Mouse (Mus musculus) neutrophil, adult 5-6 weeks (primary cell): ENCODE results near the gene Zfp609. TPM values are rescaled to one million over a fixed set of nuclear protein-coding genes. Genes with fewer than 3 reads are reported as not detected.
"Not testable (repeated sequence)": the region's sequence is repeated elsewhere in the genome, so short reads cannot be mapped to it uniquely, and the experiment has no call there.

Experiments used
- ATAC-seq: fragments of 151-379, 151-347 bp; 2 replicates; pipeline ENCODE4 v1.8.0; 2017; ENCODE audit warnings: mild to moderate bottlenecking, moderate TSS enrichment; ENCODE audit not compliant: insufficient number of reproducible peaks, poor library complexity, low FRiP score, severe bottlenecking; ENCODE audit errors: extremely low read depth
- total RNA-seq: library from RNA; stranded (forward); fragments of 200-1000 nt; gene quantifications from 2 replicates; pipeline ENCODE4 v1.2.3, GENCODE M21; 2017

The Zfp609 gene
- total RNA-seq, 1 experiment from 2014 or later, result 5.7 TPM

DNA sequence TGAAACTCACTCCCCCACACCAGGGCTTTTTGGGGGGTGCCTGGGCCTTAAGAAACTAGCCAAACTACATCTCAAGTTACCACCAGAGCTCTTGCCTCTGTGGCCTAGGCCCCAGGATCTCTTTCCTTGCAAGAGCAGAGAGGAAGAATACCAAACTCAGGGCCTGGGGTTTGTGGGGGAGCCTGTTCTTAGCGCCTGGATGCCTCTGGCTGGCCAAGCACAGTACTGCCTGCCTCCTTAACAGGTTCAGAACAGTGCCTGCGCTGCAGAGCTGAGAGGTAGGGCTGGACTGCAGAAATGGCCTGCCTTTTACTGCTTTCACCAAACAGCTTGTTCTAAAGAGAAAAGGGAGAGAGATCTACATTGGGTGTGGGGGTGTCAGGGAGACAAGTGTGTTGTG lies 137.5 kb downstream of the Zfp609 start:
- ATAC-seq, result not testable (repeated sequence)

DNA sequence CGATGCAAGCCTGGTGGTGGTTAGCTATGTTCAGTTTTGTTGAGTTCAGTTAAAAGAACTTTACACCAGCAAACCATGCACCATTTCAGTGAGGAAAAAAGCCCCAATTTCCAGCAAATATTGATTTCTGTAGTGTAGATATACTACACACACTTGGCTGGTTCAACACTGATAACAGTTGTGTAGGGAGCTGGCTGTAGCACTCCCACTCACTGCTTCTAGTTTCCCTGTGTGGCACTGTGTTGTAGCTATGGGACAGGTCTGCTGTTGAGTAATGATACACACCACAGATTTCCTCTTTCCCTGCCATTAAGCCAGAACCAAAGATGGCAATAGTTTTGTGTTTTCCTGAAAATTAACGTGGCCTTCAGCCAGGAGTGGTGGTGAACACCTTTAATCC lies 142.7 kb downstream of the Zfp609 start:
- ATAC-seq, result no peak

DNA sequence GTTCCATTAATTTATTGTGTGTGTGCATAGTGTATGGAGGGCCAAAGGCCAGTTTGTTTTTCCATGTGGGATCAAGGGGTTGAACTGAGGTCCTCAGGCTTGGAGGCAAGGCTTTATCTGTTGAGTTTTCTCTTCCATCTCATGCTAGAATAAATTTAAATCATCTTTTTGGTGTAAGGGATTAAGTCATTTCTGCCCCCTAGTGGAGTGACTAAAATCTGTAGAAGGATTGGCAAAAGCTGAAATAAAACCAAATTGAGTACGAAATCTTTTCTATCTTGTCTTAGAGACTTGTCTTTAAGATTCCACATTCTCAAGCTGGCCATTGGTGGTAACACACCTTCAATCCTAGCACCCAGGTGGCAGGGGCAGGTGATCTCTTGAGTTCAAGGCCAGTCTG lies 144.4 kb downstream of the Zfp609 start:
- ATAC-seq, result no peak

DNA sequence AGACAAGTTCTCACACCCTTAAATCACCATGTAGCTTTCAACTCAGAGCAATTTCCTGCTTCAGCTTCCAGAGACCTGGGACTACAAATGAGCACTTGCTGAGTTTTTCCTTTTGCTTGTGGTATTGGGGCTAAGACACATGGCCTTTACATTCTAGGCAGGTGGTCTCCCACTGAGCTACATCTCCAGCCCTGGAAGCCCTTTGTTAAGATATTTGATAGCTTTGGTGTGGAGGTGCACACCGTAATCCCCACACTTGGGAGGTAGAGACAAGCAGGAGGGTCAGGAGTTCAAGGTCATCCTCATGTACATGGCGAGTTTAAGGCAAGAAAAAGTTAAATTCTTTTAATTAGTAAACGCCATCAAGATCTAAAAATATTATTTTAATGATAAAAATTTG lies 145.2 kb downstream of the Zfp609 start:
- ATAC-seq, result no peak

DNA sequence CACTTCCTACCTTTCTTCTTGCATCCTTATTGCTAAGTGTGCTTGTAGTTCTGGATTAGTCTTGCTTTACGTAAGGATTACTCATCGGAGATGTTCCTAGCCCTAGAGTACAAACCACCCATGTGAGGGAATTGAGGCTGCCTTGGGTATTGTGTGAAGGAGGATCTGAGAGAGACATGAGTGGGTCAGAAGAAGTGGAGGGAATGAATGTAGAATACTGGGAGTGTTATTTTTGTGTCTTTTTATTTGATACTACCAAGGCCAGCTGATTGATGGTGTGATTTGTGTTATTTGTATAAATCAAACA lies 145.8 kb downstream of the Zfp609 start:
- no peak for ATAC-seq

DNA sequence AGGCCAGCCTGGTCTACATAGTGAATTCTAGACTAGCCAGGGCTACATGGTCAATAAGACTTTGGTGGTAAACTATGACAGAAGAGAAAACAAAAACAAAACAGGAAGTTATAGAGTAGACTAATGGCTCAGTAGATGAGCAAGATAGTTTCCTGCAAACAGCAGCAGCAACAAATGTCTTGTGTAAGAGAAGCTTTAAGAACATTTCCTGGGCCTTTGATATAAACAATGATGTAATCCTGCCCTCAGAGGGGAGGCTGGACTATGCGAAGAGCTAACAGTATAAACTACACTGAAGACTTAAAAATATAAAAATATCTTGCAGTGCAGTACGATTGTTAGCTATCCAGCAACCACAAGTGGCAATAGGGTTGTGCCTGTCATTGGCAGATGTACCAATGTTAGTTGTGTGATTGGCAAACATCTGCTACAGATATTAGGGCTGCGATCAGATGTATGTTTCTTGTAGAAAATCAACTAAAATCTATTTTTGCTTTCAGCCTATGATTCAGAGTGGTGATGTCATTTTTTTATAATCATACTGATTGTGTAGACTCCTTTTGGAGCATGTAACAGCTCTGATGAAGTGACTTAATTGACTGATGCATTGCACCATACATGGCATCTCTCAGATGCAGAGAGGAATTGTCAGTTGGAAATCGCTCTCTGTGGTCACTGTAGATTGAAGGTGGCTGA lies 146.3 kb downstream of the Zfp609 start:
- no peak for ATAC-seq

DNA sequence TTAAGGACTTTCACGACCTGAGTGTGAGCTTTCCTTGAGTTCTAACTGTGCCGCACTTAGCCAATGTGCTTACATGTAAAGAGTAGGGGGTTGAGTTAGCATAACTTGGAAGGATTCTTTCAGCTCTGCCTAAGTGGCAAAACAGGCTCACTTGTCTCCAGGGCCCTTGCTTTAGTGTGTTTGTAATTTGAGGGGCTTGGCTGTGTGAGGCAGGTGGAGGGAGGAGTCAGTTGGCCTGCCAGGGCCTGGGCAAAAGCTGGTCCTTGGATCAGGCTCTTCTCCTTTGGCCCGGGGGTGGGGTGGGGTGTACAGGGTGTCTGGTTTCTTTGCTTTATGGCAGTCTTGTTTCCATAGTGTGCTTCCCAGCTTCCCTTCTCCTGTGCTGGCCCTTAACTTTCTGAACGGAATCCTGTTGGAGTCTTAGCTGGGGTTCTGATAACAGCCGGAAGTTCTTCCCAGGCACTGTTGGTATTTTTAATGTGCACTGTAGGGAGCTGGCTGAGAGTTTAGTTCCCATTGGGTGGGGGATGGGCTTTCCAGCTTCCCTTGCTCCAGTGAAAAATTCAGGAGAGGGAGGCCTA lies 148.1 kb downstream of the Zfp609 start:
- no peak for ATAC-seq

DNA sequence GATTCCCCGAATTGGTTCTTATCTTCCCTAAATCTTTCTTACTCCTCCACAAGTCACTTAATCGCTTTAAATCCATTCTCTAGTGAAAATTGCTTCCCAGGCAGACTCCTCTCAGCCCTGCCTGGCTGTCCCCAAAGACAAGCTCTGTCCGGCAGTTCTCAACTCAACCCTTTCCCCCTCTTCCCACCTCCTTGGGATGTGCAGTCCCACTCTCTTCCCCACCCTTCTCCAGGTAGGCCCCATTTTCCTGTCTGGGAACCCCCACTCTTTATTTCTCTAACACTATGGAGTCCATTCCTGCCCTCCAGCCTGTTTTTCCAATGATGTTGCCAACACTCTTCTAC lies 150.3 kb downstream of the Zfp609 start:
- ATAC-seq, result no peak

DNA sequence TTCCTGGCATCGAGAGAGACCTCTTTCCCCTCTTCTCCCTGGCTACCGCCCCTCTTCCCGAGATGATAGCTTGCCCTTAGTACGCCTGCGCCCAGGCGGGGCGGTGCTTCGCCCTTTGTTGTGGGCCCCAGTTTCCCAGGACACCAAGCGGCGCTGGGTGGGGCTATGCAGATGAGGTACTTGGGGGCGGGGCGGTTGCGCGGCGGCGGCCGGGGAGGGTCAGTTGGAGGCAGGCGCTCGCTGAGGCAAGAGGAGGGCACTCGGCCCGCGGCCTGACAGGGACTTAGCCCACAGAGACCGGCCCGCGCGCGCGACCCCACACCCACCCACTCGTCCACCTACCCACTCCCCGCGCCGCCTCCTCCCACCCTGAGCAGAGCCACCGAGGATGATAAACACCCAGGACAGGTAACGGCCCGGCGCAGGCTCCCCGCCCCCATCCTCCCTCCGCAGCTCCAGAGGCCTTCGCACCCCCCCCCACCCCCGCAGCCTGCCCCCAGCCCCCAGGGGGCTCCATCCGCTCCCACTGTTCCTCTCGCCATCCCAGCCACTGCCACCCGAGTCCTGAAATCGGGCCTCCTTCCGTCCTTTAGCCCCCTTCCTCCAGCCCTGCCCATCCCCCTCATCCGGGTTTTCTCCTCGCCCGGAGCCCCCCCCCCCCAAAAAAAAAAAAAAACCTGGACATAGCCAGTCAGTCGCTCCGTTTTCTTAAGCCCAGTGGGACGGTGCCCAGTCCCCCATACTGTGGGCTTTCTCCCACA lies 150.8 kb downstream of the Zfp609 start:
- ATAC-seq, result peak; percentile 94

DNA sequence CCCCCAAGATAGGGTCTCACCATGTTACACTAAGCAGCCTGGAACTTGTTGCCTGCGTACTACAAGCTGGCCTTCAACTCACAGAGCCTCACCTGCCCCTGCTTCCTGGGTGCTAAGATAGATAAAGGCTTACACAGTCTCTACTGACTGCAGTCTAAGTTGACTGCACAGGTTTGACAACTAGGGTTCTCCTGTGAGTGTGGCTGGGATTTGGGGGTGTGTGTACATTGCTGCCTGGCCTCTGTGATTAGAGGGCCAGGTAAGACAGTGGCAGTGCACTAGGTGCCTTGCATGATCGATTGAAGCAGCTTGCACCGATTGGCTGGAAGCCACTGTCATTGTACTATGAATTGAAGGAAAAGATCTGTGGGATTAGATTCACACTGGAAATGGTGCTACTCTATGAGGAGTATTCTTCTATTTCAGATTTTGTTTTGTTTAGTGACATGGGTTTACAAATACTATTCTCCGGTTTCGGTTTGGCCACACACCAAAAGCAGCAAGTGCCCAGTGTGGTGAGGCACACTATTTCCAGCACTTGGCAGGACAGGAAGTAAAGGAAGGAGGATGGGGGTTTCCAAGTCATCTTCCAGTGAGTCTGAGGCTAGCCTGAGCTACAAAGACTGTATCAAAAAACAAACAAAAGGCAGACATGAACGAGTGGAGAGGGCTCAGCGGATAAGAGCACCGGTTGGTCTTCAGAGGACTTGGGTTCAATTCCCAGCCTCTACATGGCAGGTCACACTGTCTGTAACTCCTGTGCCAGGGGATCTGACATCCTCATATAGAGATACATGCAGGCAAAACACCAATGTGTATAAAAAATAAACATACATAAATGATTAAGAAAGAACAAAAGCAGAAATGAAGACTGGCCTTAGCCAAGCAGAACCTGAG lies 151.7 kb downstream of the Zfp609 start:
- ATAC-seq, result no peak

DNA sequence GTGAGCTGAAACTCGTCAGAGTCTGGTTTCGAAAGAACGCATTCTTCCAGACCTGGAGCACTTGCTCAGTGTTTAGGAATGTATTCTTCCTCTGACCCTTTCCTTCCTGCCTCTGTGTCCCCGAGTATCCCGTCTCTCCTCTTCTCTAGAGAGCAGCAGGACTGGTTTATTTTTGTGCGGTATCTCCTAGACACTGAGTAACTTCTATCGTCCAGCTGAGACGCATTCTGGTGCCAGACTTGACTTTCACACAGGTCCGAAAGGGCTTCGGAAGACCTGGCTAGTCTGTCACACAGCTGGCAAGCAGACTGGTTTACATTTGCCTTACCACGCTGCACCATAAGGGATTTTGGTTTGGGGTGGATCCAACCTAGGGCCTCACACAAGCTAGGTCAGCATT lies 154.4 kb downstream of the Zfp609 start:
- ATAC-seq, result no peak

DNA sequence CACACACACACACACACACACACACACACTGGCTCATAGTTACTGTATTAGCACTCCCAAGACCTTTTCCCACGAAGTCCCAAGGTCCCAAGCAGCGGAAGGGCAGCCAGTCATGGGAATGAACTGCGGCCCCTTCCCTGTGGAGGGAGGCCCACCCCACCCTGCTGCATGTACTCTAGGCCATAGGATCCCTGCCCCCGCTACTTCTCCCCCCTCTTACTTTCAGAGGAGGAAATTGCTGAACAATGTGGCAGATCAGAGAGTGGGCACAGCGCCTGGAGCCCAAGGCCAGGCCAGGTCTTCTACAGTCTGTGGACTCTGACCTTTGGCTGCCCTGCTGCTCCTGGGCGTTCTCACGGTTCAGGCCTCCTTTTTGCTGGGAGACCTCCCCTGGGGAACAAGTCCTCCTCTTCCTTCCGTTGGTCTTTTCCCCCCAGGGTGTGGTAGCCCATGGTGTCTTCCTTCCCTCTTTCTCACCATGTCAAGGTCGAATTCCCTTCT lies 155.9 kb downstream of the Zfp609 start:
- ATAC-seq, result no peak

DNA sequence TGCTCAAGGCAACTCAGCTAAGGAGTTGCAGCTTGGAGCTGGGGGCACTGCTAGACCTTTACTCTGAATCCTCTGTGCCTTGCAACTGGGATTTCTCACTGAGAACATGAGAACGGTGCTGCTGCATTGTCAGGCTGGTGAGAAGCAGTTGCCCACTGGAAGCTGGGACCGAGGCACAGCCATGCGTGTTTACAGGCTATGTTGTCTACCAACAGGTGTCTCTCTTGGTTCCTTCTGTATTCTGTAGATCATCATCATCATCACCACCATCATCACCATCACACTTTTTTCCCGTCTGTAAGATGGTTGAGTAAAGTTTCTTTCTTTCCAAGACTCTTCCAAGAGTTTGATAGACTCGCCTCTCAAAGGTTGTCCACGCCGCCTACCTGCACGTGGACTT lies 159.7 kb downstream of the Zfp609 start, which contains the start of gene Oaz2:
Gene Oaz2, plus strand, starts transcription at position 301 of the 400 bp plus-strand sequence.
- ATAC-seq, result no peak

DNA sequence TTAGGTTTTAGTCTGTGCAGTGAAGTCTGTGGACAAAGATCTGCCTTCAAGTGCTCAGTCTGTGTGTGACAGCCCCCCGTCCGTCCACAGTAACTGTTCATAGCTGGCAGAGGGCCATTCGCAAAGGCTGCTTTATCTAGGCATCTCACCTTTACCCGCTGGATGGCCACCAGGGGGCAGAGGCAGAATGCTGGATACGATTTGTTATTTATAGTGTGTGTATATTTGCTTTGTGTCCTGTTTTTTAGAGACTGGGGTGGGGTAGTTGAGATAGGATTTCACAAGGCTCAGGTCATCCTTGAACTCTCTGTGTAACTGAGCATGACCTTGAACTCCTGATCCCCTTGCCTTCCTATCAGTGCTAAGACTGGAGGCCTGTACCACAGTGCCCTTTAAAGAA lies 161.3 kb downstream of the Zfp609 start:
- ATAC-seq, result peak; percentile 32; the same call in 1 of the 2 replicates

DNA sequence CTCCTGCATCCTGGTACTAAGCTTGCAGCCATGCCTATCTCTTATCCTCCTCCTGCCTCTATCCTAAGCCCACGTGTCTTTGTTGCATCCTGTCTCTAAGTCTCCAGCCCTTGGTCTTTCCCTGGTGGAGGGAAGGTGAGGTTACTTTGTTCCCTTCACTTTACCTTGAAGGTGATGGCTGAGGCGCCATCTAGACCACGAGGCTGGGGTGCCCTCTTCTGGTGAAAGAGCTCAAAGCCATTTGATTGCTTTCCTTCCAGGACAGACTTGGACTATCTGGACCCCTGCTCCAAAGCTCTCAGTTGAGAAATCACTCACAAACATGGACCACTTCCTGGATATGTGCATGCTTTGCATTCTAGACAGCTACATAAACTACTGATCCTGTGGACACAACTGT lies 163.2 kb downstream of the Zfp609 start:
- ATAC-seq, result peak; percentile 53; the same call in 1 of the 2 replicates

DNA sequence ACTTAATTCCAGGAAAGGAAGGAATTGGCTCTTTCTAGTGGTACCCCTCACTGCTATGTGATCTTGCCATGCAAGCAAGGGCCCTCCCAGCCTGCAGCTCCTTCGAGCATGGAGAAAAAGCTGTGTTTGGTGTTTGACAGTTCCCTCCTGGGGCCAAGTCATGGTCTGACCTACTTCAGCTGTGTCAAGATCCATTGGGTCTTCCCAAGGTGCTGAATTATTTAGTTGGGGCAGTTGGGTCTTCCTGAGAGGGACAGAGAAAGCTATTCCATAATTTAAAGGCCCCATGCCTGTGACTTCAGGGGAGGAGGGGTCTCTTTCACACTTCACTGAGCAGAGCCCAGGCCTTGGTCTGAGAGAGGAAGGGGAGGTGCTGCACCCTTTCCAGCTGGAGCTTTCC lies 165.9 kb downstream of the Zfp609 start:
- ATAC-seq, result no peak

DNA sequence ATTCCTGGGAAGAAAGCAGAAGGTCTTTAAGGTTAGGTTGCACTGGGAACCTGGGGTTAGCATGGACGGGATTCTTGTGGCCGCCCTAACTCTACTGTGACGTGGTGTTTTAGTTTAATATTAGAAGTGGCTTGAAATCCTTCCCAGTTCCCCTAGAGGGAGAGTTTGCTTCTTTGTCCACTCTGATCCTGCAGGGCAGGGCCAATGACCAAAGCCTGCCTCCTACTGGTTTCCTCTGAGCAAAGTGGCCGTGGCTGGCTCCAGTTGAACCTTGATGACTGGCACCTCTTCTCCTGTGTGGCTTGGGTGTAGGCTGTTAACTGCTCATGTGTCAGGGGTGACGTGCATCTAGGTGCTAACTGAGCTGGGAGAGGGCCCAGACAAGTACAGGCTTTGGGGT lies 166.3 kb downstream of the Zfp609 start:
- no peak for ATAC-seq

DNA sequence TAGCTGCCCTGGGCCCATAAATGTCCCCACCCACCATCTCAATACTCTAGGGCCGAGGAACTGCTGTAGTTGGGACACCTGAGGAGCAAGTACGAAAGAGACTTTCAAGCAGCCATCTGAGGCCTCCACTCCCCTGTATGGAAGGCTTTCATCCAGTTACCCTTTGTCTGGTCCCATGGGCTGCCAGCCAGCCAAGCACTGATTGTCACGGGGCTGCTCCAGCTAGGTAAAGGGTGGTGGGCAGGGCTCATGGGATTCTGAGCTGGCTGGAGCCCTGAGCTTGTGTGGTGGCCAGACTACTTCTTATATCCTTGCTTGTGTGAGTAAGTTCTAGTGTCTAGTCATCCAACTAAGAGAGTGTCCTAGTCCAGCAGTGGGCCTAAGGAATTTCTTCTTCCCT lies 170.1 kb downstream of the Zfp609 start:
- ATAC-seq, result no peak

DNA sequence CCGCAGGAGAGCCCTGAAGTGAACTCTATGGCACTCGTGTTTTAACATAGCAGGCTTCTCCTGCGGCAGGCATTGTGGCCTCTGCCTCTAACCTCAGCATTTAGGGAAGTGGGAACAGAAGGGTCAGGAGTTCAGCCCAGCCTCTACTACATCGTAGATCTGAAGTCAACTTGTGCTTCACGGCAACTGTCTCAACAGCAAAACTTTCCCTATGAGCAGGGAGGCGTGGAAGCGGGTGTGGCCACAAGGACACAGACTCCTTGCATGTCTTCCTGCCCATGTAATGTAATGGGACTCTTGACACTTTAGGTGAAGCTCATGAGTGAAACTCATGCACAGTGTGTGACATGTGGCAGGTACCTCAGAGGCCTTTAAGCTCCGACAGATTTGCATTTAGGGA lies 171.8 kb downstream of the Zfp609 start:
- ATAC-seq, result peak; percentile 42; the same call in 1 of the 2 replicates
